Mouse (Mus musculus) splenic B cell, adult 2 months (primary cell): ENCODE measurements around the gene Gsta1.
A peak's percentile ranks its signal among the peaks of the same experiment; 100 is the strongest.
"Not testable (repeated sequence)": the region's sequence is repeated elsewhere in the genome, so short reads cannot be mapped to it uniquely, and the experiment has no call there.

Source experiments
- DNase-seq: peaks from one replicate; pipeline ENCODE4 v3.0.0-alpha.2; 2011; ENCODE audit warnings: low read depth, low spot score
- H3K27me3 ChIP-seq: 2 replicates; pipeline ENCODE4 v1.6.1; 2012; ENCODE audit warnings: mild to moderate bottlenecking, low read length, moderate library complexity, mixed read lengths; ENCODE audit not compliant: control insufficient read depth, poor library complexity, insufficient read depth, severe bottlenecking
- H3K36me3 ChIP-seq: 2 replicates; pipeline ENCODE4 v1.6.1; 2012; ENCODE audit warnings: mild to moderate bottlenecking, low read length, moderate library complexity, mixed read lengths; ENCODE audit not compliant: control insufficient read depth, poor library complexity, insufficient read depth, severe bottlenecking

Gene Gsta1

GRCm38 (mm10) chr9:78230461-78230860 lies at the start of gene Gsta1:
TSS of gene Gsta1 (plus strand) at chr9:78230656.
- not testable (repeated sequence) for DNase-seq, H3K36me3 ChIP-seq, H3K27me3 ChIP-seq

- not testable (repeated sequence) for H3K27me3 ChIP-seq, DNase-seq, H3K36me3 ChIP-seq
These were observed 48.0 kb upstream of the Gsta1 start, which contains the start of gene Gsta4 for GRCm38 (mm10) chr9:78182474-78182873. TSS of gene Gsta4 (plus strand) at chr9:78182774.

GRCm38 (mm10) chr9:78185686-78186085 lies 44.8 kb upstream of the Gsta1 start:
- Histone ChIP-seq H3K27me3 (no peaks in the 10 kb centered on the region; the same call in 1 of the 2 replicates), H3K36me3 (no peaks in the 10 kb centered on the region)
- no peak for DNase-seq

GRCm38 (mm10) chr9:78188910-78189309 lies 41.5 kb upstream of the Gsta1 start:
- no peak for DNase-seq
- no peaks in the 10 kb centered on the region; the same call in 1 of the 2 replicates for H3K27me3 ChIP-seq
- H3K36me3 ChIP-seq: no peaks in the 10 kb centered on the region

GRCm38 (mm10) chr9:78190651-78191634 lies 39.5 kb upstream of the Gsta1 start:
- no peak for DNase-seq
- Histone ChIP-seq H3K36me3 (no peaks in the 10 kb centered on the region), H3K27me3 (no peaks in the 10 kb centered on the region; the same call in 1 of the 2 replicates)

- H3K36me3 ChIP-seq: no peaks in the 10 kb centered on the region
- DNase-seq: peak; percentile 66
- no peaks in the 10 kb centered on the region; the same call in 1 of the 2 replicates for H3K27me3 ChIP-seq
These were observed 38.7 kb upstream of the Gsta1 start for GRCm38 (mm10) chr9:78191736-78192135.

GRCm38 (mm10) chr9:78193902-78194597 lies 36.4 kb upstream of the Gsta1 start:
- no peaks in the 10 kb centered on the region for H3K27me3 ChIP-seq
- no peaks in the 10 kb centered on the region for H3K36me3 ChIP-seq
- DNase-seq: peak; percentile 83

GRCm38 (mm10) chr9:78195034-78195433 lies 35.4 kb upstream of the Gsta1 start:
- H3K36me3 ChIP-seq: no peaks in the 10 kb centered on the region
- no peak for DNase-seq
- H3K27me3 ChIP-seq: no peaks in the 10 kb centered on the region

GRCm38 (mm10) chr9:78197801-78198200 lies 32.7 kb upstream of the Gsta1 start:
- DNase-seq: no peak
- Histone ChIP-seq H3K27me3 (no peaks in the 10 kb centered on the region), H3K36me3 (no peaks in the 10 kb centered on the region)

GRCm38 (mm10) chr9:78204194-78204593 lies 26.3 kb upstream of the Gsta1 start:
- Histone ChIP-seq H3K27me3 (no peaks in the 10 kb centered on the region), H3K36me3 (no peaks in the 10 kb centered on the region)
- DNase-seq: no peak

- no peak for DNase-seq
- no peaks in the 10 kb centered on the region for H3K36me3 ChIP-seq
- no peaks in the 10 kb centered on the region for H3K27me3 ChIP-seq
These were observed 21.5 kb upstream of the Gsta1 start for GRCm38 (mm10) chr9:78208956-78209355.

GRCm38 (mm10) chr9:78210079-78210478 lies 20.4 kb upstream of the Gsta1 start:
- Histone ChIP-seq H3K36me3 (no peaks in the 10 kb centered on the region), H3K27me3 (no peaks in the 10 kb centered on the region)
- DNase-seq: no peak

GRCm38 (mm10) chr9:78210821-78211220 lies 19.6 kb upstream of the Gsta1 start:
- Histone ChIP-seq H3K27me3 (no peaks in the 10 kb centered on the region), H3K36me3 (no peaks in the 10 kb centered on the region)
- DNase-seq: no peak

GRCm38 (mm10) chr9:78211521-78211920 lies 18.9 kb upstream of the Gsta1 start:
- no peaks in the 10 kb centered on the region for H3K27me3 ChIP-seq
- H3K36me3 ChIP-seq: no peaks in the 10 kb centered on the region
- no peak for DNase-seq
